Mouse (Mus musculus) lung, adult 18-20 months (tissue): ENCODE measurements around the gene Rad54l.

Experiments used
- DNase-seq, 2 experiments: peaks; one replicate each; pipeline ENCODE4 v3.0.0; 2022; ENCODE audit warnings: mixed read lengths in 2 of 2

The Rad54l gene

DNA sequence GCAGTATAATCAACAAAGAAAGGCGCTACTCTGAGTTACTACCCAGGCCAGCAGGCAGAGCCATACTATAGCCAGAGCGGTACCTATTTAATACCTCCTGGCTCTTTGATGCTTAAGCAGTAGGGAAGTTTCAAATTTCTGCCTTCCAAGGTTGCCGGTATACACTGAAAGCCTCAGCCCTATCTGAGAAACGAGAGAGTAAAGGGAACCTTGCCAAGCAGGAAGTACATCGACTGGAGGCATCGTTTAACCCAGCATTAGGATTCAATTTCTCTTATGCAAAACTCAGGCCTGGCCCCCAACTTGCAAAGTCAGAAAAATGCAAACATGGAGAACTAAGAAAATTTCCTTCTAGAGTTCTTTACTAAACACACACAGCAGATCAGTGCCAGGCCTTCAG is 53.4 kb downstream of the Rad54l start:
- peak in 1 of 2 experiments; percentile 27 for DNase-seq

- no peak for DNase-seq
Measured at GRCm38 (mm10) chr4:116063855-116064254, 59.6 kb downstream of the Rad54l start.

DNA sequence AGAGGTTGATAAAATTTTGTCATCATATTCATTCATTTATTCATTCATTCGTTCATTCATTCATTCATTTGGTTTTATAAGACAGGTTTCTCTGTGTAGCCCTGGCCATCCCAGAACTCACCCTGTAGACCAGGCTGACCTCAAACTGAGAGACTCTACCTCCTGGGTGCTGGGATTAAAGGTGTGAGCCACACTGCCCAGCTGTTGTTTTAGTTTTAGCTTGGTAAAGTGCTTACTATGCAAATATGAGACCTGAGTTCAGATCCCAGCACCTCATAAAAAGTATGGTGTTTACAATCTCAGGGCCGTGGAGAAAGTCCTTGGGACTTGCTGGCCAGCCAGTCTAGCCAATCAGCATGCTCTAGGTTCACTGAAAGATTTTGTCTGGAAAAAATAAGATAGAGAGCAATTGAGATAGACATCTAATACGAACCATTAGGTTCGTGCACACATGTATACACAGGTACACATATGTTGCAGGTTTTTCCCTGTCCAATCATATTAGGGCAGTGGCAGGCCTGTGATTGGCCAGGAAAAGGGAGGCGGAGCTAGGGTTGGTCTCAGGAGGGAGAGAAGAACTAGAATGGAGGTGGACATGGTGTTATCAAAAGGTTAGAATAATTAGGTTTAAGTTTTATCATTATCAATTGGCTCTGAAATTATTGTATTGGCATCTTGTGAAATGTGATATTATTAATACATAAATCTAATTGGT is 64.3 kb downstream of the Rad54l start:
- no peak for DNase-seq

DNA sequence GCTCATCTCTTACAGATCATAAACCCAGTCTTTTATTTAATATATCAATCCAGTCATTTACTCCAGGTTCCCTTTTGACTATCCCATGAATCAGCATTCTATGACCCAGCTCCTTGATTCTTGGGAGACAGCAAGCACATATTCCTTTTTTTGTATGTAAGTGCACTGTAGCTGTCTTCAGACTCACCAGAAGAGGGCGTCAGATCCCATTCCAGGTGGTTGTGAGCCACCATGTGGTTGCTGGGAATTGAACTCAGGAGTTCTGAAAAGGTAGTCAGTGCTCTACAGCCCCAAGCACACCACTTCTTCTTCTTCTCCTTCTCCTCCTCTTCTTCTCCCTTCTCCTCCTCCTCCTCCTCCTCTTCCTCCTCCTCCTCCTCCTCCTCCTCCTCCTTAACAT is 65.9 kb downstream of the Rad54l start:
- DNase-seq: no peak

DNA sequence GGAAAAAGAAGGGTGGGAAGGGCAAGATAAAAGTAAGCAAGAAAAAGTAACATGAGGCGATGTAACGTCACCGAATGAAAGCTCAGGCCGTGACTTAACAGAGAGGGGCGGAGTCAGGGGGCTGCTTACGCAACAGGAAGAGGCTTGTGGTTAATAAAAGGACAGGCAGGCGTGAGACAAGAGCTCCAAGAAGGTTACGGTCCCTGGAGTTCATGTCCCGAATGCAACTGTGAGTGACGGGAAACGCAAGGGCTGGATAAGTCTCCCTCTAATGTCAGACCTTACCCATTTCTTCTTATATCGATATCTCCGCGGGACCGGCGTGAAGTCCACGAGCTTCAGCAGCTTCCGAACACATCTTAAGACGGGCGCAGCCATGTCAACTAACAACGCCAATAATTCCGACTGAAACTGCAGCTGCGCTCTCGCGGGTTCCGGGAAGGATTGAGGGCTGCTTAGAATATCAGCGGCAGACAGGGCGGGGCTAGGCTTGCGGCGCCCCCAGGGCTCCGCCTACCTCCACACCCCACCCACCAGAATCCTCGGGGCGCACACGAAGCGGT is 70.0 kb downstream of the Rad54l start, which contains the start of gene Nsun4:
Nsun4 (minus strand) TSS at position 478 of the 563 bp plus-strand sequence.
- peak; percentile 93 to 95 for DNase-seq

DNA sequence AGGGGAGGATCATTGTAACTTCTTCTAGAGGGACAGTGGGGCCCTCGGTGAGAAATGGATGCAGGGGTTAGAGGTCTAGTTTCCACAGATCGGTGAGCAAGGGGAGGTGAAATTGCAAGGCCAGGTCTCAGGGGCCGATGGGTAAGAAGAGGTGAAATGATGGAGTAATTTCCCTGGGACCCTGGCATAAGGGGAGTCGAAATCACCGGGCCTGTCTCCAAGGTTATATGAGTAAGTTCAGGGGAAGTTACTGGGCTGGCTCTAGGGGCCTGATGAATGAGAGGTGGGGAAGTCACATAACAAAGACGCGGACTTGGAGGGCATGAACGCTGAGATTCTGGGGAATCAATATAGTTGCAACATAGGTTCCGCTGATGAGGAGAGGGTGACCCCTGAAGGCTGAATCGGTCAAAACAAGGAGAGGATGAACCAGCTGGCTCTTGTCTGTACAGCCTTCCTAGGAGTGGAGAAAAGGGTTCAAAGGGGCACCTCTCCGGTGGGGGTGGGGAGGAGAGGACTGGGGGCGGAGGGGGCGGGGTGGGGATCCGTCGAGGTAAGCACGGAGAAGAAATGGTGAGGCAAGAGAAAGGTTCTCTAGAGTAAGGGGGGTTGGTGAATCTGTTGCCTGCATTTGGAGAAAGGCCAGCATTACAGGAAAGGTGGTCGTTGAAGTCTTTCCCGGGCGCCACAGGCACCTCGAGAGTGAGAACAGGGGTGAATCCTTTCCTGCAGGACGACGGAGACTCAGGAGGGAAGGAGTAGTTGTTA is 70.8 kb downstream of the Rad54l start:
- peak; percentile 67 to 75 for DNase-seq

DNA sequence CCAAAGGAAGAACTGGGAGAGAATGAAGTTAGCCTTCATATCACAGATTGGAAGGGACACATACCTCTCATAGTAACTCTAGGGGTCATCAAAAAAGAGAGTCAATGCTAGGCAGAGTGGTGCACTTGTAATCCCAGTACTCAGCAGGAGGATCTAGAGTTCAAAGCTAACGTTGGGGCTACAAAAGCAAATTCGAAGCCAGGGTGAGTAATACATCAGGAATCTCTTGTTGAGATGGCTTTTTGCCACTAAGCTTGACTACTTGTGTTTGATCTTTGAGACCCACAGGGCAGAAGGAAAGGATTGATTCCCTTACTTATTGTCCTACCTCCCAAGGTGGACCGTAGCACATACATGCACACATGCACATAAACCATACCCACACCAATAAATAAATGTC is 74.3 kb downstream of the Rad54l start:
- DNase-seq: no peak

- DNase-seq: peak; percentile 92 to 95
Measured at GRCm38 (mm10) chr4:116048130-116048920, 75.2 kb downstream of the Rad54l start.

- no peak for DNase-seq
Measured at GRCm38 (mm10) chr4:116047681-116048080, 75.8 kb downstream of the Rad54l start.

DNA sequence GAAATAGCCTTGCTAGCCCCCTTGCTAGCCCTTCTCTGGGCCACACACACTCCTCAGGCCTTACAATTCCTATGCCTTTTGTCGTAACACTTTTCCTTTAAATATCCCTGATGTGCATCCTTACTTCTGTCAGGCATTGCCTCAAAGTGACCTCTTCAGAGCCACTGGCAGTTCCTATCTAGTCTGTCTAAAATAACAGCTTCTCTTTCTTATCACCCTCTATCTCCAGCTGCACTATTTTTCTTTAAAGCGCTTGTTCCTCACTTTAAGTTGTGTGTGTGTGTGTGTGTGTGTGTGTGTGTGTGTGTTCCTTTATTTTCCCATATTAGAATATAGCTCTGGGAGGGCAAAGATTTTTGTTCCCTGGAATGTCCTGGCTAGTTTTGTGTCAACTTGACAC is 76.9 kb downstream of the Rad54l start:
- DNase-seq: no peak
